Mouse (Mus musculus) liver, adult 2 months (tissue): ENCODE measurements around the gene Tex37.

Experiments used
- CTCF ChIP-seq: fragments of 200-500 bp; IDR thresholded peaks from 2 replicates; pipeline ENCODE4 v1.5.1; 2011; ENCODE audit warnings: low read depth, low read length, control low read depth
- POLR2A ChIP-seq: fragments of 200-500 bp; IDR thresholded peaks from 2 replicates; pipeline ENCODE4 v1.6.1; 2011; ENCODE audit warnings: low read length, control low read depth; ENCODE audit not compliant: insufficient read depth; ENCODE audit errors: extremely low read depth

DNA sequence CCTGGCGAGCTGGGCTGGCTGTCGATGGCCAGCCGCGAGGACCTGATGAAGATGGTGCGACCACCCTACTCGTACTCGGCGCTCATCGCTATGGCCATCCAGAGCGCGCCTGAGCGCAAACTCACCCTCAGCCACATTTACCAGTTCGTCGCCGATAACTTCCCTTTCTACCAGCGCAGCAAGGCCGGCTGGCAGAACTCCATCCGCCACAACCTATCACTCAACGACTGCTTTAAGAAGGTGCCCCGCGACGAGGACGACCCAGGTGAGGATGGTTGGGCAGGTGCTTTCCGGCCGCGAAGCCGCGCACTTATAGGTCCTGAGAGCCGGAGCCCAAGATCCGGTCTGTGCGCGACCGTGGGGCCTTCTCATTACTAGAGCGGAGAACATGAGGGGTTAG lies 38.2 kb upstream of the Tex37 start:
- TF ChIP-seq POLR2A = no peak
- TF ChIP-seq CTCF = no peak
